Mouse (Mus musculus): Measurements from ENCODE around the gene Brd7.

Brd7 gene

GRCm38 (mm10) chr8:88309881-88310280 lies 52.1 kb downstream of the Brd7 start:
- in situ Hi-C loops (cut with MseI, MboI), result loop anchor here in 1 of 2 experiments (5.0 kb wide), 1 partner anchor 43 kb away; no protein-coding TSS in a partner anchor

GRCm38 (mm10) chr8:88309274-88309873 lies 52.6 kb downstream of the Brd7 start:
- in situ Hi-C loops (cut with MseI, MboI), result loop anchor here in 1 of 2 experiments (5.0 kb wide), 1 partner anchor 42 kb away; no protein-coding TSS in a partner anchor

GRCm38 (mm10) chr8:88307736-88308135 lies 54.3 kb downstream of the Brd7 start:
- in situ Hi-C loops (cut with MseI, MboI), result loop anchor here in 1 of 2 experiments (5.0 kb wide), 1 partner anchor 40 kb away; no protein-coding TSS in a partner anchor

- in situ Hi-C loops (cut with MseI, MboI), result loop anchor here in 1 of 2 experiments (5.0 kb wide), 1 partner anchor 39 kb away; no protein-coding TSS in a partner anchor
Measured at GRCm38 (mm10) chr8:88306511-88306910, 55.5 kb downstream of the Brd7 start.

- in situ Hi-C loops (cut with MseI, MboI), result loop anchor here in 1 of 2 experiments (5.0 kb wide), 1 partner anchor 39 kb away; no protein-coding TSS in a partner anchor
Measured at GRCm38 (mm10) chr8:88305814-88306213, 56.2 kb downstream of the Brd7 start.

- in situ Hi-C loops (cut with MseI, MboI), result no loop called here
Measured at GRCm38 (mm10) chr8:88301589-88302437, 60.2 kb downstream of the Brd7 start.

GRCm38 (mm10) chr8:88299907-88300603 lies 61.9 kb downstream of the Brd7 start:
- in situ Hi-C loops (cut with MseI, MboI), result no loop called here

- in situ Hi-C loops (cut with MseI, MboI), result no loop called here
Measured at GRCm38 (mm10) chr8:88298733-88299103, 63.3 kb downstream of the Brd7 start.

- in situ Hi-C loops (cut with MseI, MboI), result no loop called here
Measured at GRCm38 (mm10) chr8:88297976-88298732, 63.8 kb downstream of the Brd7 start.

GRCm38 (mm10) chr8:88294977-88295376 lies 67.0 kb downstream of the Brd7 start:
- in situ Hi-C loops (cut with MseI, MboI), result no loop called here

GRCm38 (mm10) chr8:88293590-88294356 lies 68.2 kb downstream of the Brd7 start:
- in situ Hi-C loops (cut with MseI, MboI), result no loop called here

- in situ Hi-C loops (cut with MseI, MboI), result no loop called here
Measured at GRCm38 (mm10) chr8:88292926-88293325, 69.1 kb downstream of the Brd7 start.

GRCm38 (mm10) chr8:88291305-88291690 lies 70.7 kb downstream of the Brd7 start:
- in situ Hi-C loops (cut with MseI, MboI), result no loop called here

- in situ Hi-C loops (cut with MseI, MboI), result no loop called here
Measured at GRCm38 (mm10) chr8:88290326-88291304, 71.4 kb downstream of the Brd7 start.

GRCm38 (mm10) chr8:88289901-88290300 lies 72.1 kb downstream of the Brd7 start:
- in situ Hi-C loops (cut with MseI, MboI), result no loop called here

GRCm38 (mm10) chr8:88288622-88289242 lies 73.3 kb downstream of the Brd7 start:
- in situ Hi-C loops (cut with MseI, MboI), result no loop called here

- in situ Hi-C loops (cut with MseI, MboI), result no loop called here
Measured at GRCm38 (mm10) chr8:88286421-88286960, 75.5 kb downstream of the Brd7 start.

All from mouse trophoblast stem cell (cell line).